ENCODE assay signal across 31 mouse cellular contexts in genomic region chr14:62171256-62172047, GRCm38 (mm10).
A peak's percentile ranks its signal among the peaks of the same experiment; 100 is the strongest.
DNase-seq lines count a peak whose midpoint lies in the region; ATAC-seq and TF ChIP-seq lines count a peak whose summit lies in the region.
"Had no signal": no experiment of that assay in that cellular context is flagged by ENCODE, and none has a peak within 500 bp of the region (broad histone marks: within the 10 kb centered on the region; RNA-seq: fewer than 3 reads in every experiment).

No protein-coding gene starts in this region.

- H3K4me3 ChIP-seq in forebrain, embryonic 13.5 days, result no peak overlapping the region
- H3K4me3 ChIP-seq in forebrain, postnatal 0 days (ENCODE audit: low read depth, low read length), result no peak overlapping the region
- H3K4me3 ChIP-seq in kidney, embryonic 15.5 days (replicated peaks), result no peak overlapping the region
- no peak overlapping the region for H3K4me3 ChIP-seq in limb, embryonic 12.5 days (replicated peaks)
- H3K4me3 ChIP-seq in limb, embryonic 10.5 days, result no peak overlapping the region
- H3K4me3 ChIP-seq: embryonic facial prominence, embryonic 13.5 days; forebrain, embryonic 15.5 days; heart, embryonic 13.5 days; liver, embryonic 12.5 days; midbrain, embryonic 15.5 days had no signal

- TF ChIP-seq POLR2A in brain, embryonic 14.5 days (IDR thresholded peaks at IDR 0.05; ENCODE audit: borderline replicate concordance, extremely low read depth, insufficient read depth, insufficient read length, poor library complexity, severe bottlenecking), result no peak

- no peaks in the 10 kb centered on the region for H3K9me3 ChIP-seq in forebrain, embryonic 13.5 days (replicated peaks)
- no peaks in the 10 kb centered on the region for H3K9me3 ChIP-seq in forebrain, postnatal 0 days (ENCODE audit: low read length)
- no peaks in the 10 kb centered on the region for H3K9me3 ChIP-seq in kidney, embryonic 15.5 days (replicated peaks)
- H3K9me3 ChIP-seq in limb, embryonic 12.5 days, result no peaks in the 10 kb centered on the region
- H3K9me3 ChIP-seq in limb, embryonic 10.5 days (replicated peaks), result no peaks in the 10 kb centered on the region
- H3K9me3 ChIP-seq: embryonic facial prominence, embryonic 13.5 days; forebrain, embryonic 15.5 days; heart, embryonic 13.5 days; liver, embryonic 12.5 days; midbrain, embryonic 15.5 days had no signal

- 61% methylated on average over 15 of the region's 15 CpGs for WGBS in forebrain, embryonic 13.5 days
- WGBS in forebrain, postnatal 0 days, result 54% methylated on average over 15 of the region's 15 CpGs
- 56% methylated on average over 15 of the region's 15 CpGs for WGBS in kidney, embryonic 15.5 days
- 68% methylated on average over 15 of the region's 15 CpGs for WGBS in limb, embryonic 12.5 days
- WGBS in limb, embryonic 10.5 days, result 83% methylated on average over 15 of the region's 15 CpGs

- H3K9ac ChIP-seq in forebrain, embryonic 13.5 days, result no peak overlapping the region
- H3K9ac ChIP-seq in forebrain, postnatal 0 days, result no peak overlapping the region
- H3K9ac ChIP-seq in kidney, embryonic 15.5 days, result no peak overlapping the region
- H3K9ac ChIP-seq in limb, embryonic 12.5 days (replicated peaks), result no peak overlapping the region
- H3K9ac ChIP-seq: embryonic facial prominence, embryonic 13.5 days; forebrain, embryonic 15.5 days; heart, embryonic 13.5 days; liver, embryonic 12.5 days; liver, postnatal 0 days; midbrain, embryonic 15.5 days had no signal

- no peaks in the 10 kb centered on the region for H3K27me3 ChIP-seq in forebrain, embryonic 13.5 days
- no peaks in the 10 kb centered on the region for H3K27me3 ChIP-seq in forebrain, postnatal 0 days (ENCODE audit: insufficient read depth, low read length)
- no peaks in the 10 kb centered on the region for H3K27me3 ChIP-seq in kidney, embryonic 15.5 days
- no peaks in the 10 kb centered on the region for H3K27me3 ChIP-seq in limb, embryonic 12.5 days
- H3K27me3 ChIP-seq in limb, embryonic 10.5 days (ENCODE audit: low read depth, poor library complexity, severe bottlenecking), result no peaks in the 10 kb centered on the region
- H3K27me3 ChIP-seq: embryonic facial prominence, embryonic 13.5 days; forebrain, embryonic 15.5 days; heart, embryonic 13.5 days; liver, embryonic 12.5 days; midbrain, embryonic 15.5 days; Patski had no signal

- H3K27ac ChIP-seq in forebrain, embryonic 13.5 days, result no peak overlapping the region
- H3K27ac ChIP-seq in forebrain, postnatal 0 days (ENCODE audit: low read depth, low read length), result no peak overlapping the region
- peak overlapping the region; percentile 45 for H3K27ac ChIP-seq in kidney, embryonic 15.5 days
- peak overlapping the region; percentile 78 for H3K27ac ChIP-seq in limb, embryonic 12.5 days
- no peak overlapping the region for H3K27ac ChIP-seq in limb, embryonic 10.5 days
- H3K27ac ChIP-seq: embryonic facial prominence, embryonic 13.5 days; forebrain, embryonic 15.5 days; heart, embryonic 13.5 days; liver, embryonic 12.5 days; macrophage; midbrain, embryonic 15.5 days; stomach, postnatal 0 days had no signal

- ATAC-seq in forebrain, embryonic 13.5 days, result 0 out of 2 replicates have a peak, but pooled peaks have one; percentile 19
- ATAC-seq in forebrain, postnatal 0 days, result no peak
- ATAC-seq in kidney, embryonic 15.5 days (replicated peaks; ENCODE audit: low FRiP score), result no peak
- no peak for ATAC-seq in limb, embryonic 12.5 days (ENCODE audit: insufficient number of reproducible peaks, insufficient read depth, low FRiP score, low TSS enrichment, low read depth)
- ATAC-seq: forebrain, embryonic 15.5 days; hindbrain, embryonic 16.5 days; liver, embryonic 12.5 days; liver, postnatal 0 days; midbrain, embryonic 15.5 days had no signal

- TF ChIP-seq CTCF in forebrain, postnatal 0 days (IDR thresholded peaks at IDR 0.05; ENCODE audit: low read depth), result no peak
- no peak for TF ChIP-seq CTCF in brain, embryonic 14.5 days (IDR thresholded peaks at IDR 0.05; ENCODE audit: borderline replicate concordance, extremely low read depth, insufficient read depth, insufficient read length)

- no peak for DNase-seq in forebrain, postnatal 0 days
- no peak for DNase-seq in kidney, adult 8-10 months
- DNase-seq in limb, embryonic 10.5 days (ENCODE audit: low spot score), result no peak
- peak; percentile 73 for DNase-seq in brain, embryonic 14.5 days (ENCODE audit: low read depth)
- no peak for DNase-seq in spleen, postnatal 4 days (ENCODE audit: low spot score in 2 of 2)
- DNase-seq: adrenal gland, postnatal 14 days; cerebellum, adult 11-12 months; cerebellum, adult 9-11 months; embryo, embryonic 11 days; gastrocnemius, postnatal 10 days; heart, postnatal 10 days; kidney, postnatal 25 days; left cerebral cortex, postnatal 4 days; liver, postnatal 0 days; lung, postnatal 10 days; right cerebral cortex, adult 18-20 months; spleen, adult 18-20 months; thymus, adult 18-20 months; thymus, postnatal 25 days had no signal

- H3K36me3 ChIP-seq in forebrain, embryonic 13.5 days (ENCODE audit: poor library complexity, severe bottlenecking), result no peaks in the 10 kb centered on the region
- no peaks in the 10 kb centered on the region for H3K36me3 ChIP-seq in forebrain, postnatal 0 days (ENCODE audit: insufficient read depth)
- no peaks in the 10 kb centered on the region for H3K36me3 ChIP-seq in kidney, embryonic 15.5 days
- H3K36me3 ChIP-seq in limb, embryonic 12.5 days, result no peaks in the 10 kb centered on the region
- H3K36me3 ChIP-seq in limb, embryonic 10.5 days, result no peaks in the 10 kb centered on the region
- H3K36me3 ChIP-seq: embryonic facial prominence, embryonic 13.5 days; forebrain, embryonic 15.5 days; heart, embryonic 13.5 days; liver, embryonic 12.5 days; midbrain, embryonic 15.5 days had no signal

- H3K4me2 ChIP-seq in forebrain, embryonic 13.5 days, result no peak overlapping the region
- H3K4me2 ChIP-seq in forebrain, postnatal 0 days (ENCODE audit: low read depth), result no peak overlapping the region
- H3K4me2 ChIP-seq in kidney, embryonic 15.5 days, result peak overlapping the region; percentile 32
- H3K4me2 ChIP-seq in limb, embryonic 12.5 days, result peak overlapping the region; percentile 19; the same call in 1 of the 2 replicates
- H3K4me2 ChIP-seq: embryonic facial prominence, embryonic 13.5 days; forebrain, embryonic 15.5 days; liver, embryonic 12.5 days; midbrain, embryonic 15.5 days had no signal

- peaks cover 49% of the 10 kb centered on the region for H3K4me1 ChIP-seq in forebrain, embryonic 13.5 days
- peaks cover 6% of the 10 kb centered on the region; the same call in 1 of the 2 replicates for H3K4me1 ChIP-seq in forebrain, postnatal 0 days (ENCODE audit: insufficient read depth)
- H3K4me1 ChIP-seq in kidney, embryonic 15.5 days, result peaks cover 42% of the 10 kb centered on the region
- H3K4me1 ChIP-seq in limb, embryonic 12.5 days (replicated peaks), result peaks cover 48% of the 10 kb centered on the region
- peaks cover 25% of the 10 kb centered on the region; the same call in 1 of the 2 replicates for H3K4me1 ChIP-seq in limb, embryonic 10.5 days

Comparison
In these comparisons a context has a peak if more than half of its experiments do, and no peak if none do; other contexts are left out.
1. H3K27ac ChIP-seq: peak in kidney, embryonic 15.5 days (single experiment) and limb, embryonic 12.5 days (single experiment); none in forebrain, embryonic 13.5 days (single experiment), forebrain, postnatal 0 days (single experiment) and limb, embryonic 10.5 days (single experiment).
2. H3K4me2 ChIP-seq: peak in kidney, embryonic 15.5 days (single experiment) and limb, embryonic 12.5 days (single experiment); none in forebrain, embryonic 13.5 days (single experiment) and forebrain, postnatal 0 days (single experiment).